Mouse (Mus musculus) gastrocnemius, postnatal 36 days (tissue): ENCODE measurements around the gene Men1. TPM values are rescaled to one million over a fixed set of nuclear protein-coding genes. Genes with fewer than 3 reads are reported as not detected.

Experiments
- DNase-seq, 2 experiments: peaks; one replicate each; pipeline ENCODE4 v3.0.0; 2022
- intact Hi-C: fragments of 180-260 bp; cut with DNase I; formaldehyde crosslinking; loops from one replicate; pipeline ENCODE4 v1.15.1; 2025
- total RNA-seq, 2 experiments: library from RNA; stranded (reverse); gene quantifications; 2 replicates each; pipeline ENCODE4 v1.2.3; 2021

Men1 gene
- total RNA-seq, 2 experiments from 2014 or later: 6.2 to 7.0 TPM

GRCm38 (mm10) chr19:6335458-6335827 is 664 bp downstream of the Men1 start:
- intact Hi-C loops: no loop called here
- peak in 1 of 2 experiments; percentile 31 for DNase-seq

GRCm38 (mm10) chr19:6336920-6337319 is 2.1 kb downstream of the Men1 start:
- no peak for DNase-seq

GRCm38 (mm10) chr19:6338171-6338570 is 3.4 kb downstream of the Men1 start:
- intact Hi-C loops: no loop called here

More at GRCm38 (mm10) chr19:6336920-6337319, 2.1 kb downstream of the Men1 start:
- intact Hi-C loops: no loop called here

GRCm38 (mm10) chr19:6338716-6339115 is 3.9 kb downstream of the Men1 start:
- no peak for DNase-seq
- intact Hi-C loops: no loop called here

More at GRCm38 (mm10) chr19:6338171-6338570, 3.4 kb downstream of the Men1 start:
- DNase-seq: no peak

GRCm38 (mm10) chr19:6339191-6339590 is 4.4 kb downstream of the Men1 start:
- intact Hi-C loops: no loop called here
- DNase-seq: no peak

- DNase-seq: peak in 1 of 2 experiments; percentile 35
- intact Hi-C loops: no loop called here
Measured at GRCm38 (mm10) chr19:6339890-6340504, 5.2 kb downstream of the Men1 start.

- intact Hi-C loops: no loop called here
- peak; percentile 72 to 85 for DNase-seq
Measured at GRCm38 (mm10) chr19:6340524-6341452, 6.0 kb downstream of the Men1 start, which contains the start of gene Map4k2. Gene Map4k2, plus strand, starts transcription at chr19:6341135.

- DNase-seq: no peak
- intact Hi-C loops: no loop called here
Measured at GRCm38 (mm10) chr19:6341453-6342077, 6.8 kb downstream of the Men1 start.

- intact Hi-C loops: no loop called here
Measured at GRCm38 (mm10) chr19:6342276-6342933, 7.6 kb downstream of the Men1 start.

GRCm38 (mm10) chr19:6343066-6343925 is 8.5 kb downstream of the Men1 start:
- intact Hi-C loops: no loop called here
- no peak for DNase-seq

More at GRCm38 (mm10) chr19:6342276-6342933, 7.6 kb downstream of the Men1 start:
- no peak for DNase-seq

- intact Hi-C loops: no loop called here
- no peak for DNase-seq
Measured at GRCm38 (mm10) chr19:6343996-6344395, 9.2 kb downstream of the Men1 start.

- intact Hi-C loops: no loop called here
- DNase-seq: no peak
Measured at GRCm38 (mm10) chr19:6346023-6346422, 11.2 kb downstream of the Men1 start.

- DNase-seq: no peak
- intact Hi-C loops: no loop called here
Measured at GRCm38 (mm10) chr19:6346661-6347060, 11.9 kb downstream of the Men1 start.

GRCm38 (mm10) chr19:6347615-6348014 is 12.8 kb downstream of the Men1 start:
- DNase-seq: no peak
- intact Hi-C loops: no loop called here

- no peak for DNase-seq
- intact Hi-C loops: no loop called here
Measured at GRCm38 (mm10) chr19:6348717-6349116, 13.9 kb downstream of the Men1 start.

GRCm38 (mm10) chr19:6349215-6349983 is 14.6 kb downstream of the Men1 start:
- intact Hi-C loops: no loop called here
- no peak for DNase-seq

- intact Hi-C loops: no loop called here
- no peak for DNase-seq
Measured at GRCm38 (mm10) chr19:6351431-6352106, 16.8 kb downstream of the Men1 start.

- intact Hi-C loops: no loop called here
- no peak for DNase-seq
Measured at GRCm38 (mm10) chr19:6352107-6352505, 17.3 kb downstream of the Men1 start.
